Mouse (Mus musculus) lung, postnatal 25 days (tissue): ENCODE measurements around the gene S100a11.
"Not testable (repeated sequence)": the region's sequence is repeated elsewhere in the genome, so short reads cannot be mapped to it uniquely, and the experiment has no call there.

ENCODE experiments used
- DNase-seq: peaks from one replicate; pipeline ENCODE4 v3.0.0; 2022; ENCODE audit warnings: low spot score

S100a11 gene

DNA sequence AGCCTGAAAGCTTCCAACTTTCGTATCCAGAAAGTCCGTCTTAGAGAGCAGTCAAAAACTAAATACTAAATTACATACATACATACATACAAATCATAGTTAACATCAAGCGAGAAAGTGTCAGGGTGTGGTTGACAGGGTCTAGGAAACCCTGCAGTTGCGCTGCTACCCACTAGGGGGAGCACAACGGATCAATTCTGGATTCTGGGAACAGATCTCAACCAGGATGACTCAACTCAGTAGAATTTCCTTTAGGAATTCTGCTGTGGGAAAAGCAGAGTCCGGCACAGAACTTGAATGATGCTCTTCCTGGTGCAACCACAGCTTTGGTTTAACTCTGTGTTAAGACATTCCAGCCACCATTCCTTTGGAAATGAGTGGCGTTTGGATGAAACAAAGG, 2.3 kb downstream of the S100a11 start:
- peak; percentile 77 for DNase-seq

DNA sequence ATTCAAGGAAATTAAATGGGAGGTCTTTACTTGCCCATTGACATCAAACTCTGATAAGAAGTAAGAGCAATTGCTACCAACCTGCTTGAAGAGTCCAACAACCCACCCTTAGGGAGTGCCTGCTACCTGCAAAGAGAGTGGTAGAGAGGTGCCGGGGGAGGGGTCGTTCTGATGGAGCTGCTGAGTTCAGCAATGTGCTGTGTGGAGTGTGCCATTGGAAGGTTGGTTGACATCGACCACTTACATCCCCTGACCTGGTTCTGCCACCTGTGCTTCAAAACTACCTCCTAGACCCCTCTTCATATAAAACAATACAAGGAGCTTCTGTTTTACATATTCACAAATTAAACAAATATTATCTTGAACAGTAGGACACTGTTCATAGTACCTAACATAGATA, 7.0 kb downstream of the S100a11 start:
- DNase-seq, result no peak

DNA sequence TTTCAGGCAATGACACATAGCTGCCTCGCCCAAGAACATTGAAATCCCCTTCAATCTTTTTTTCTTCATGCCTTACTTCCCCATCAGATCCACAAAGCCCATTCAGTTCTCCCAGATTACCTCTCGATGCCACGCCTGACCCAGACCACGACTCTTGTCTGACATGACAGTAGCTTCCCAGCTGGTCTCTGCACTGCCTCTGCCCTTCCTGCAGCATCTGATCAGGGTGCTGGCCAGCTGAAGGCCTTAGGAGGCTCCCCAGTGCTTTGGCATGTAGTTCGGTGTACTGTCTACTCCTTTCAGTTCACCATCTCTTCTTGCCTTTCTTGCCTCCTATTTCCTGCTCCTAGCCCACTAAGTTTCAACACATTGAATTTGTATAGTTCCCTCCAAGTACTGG, 8.5 kb downstream of the S100a11 start:
- no peak for DNase-seq

DNA sequence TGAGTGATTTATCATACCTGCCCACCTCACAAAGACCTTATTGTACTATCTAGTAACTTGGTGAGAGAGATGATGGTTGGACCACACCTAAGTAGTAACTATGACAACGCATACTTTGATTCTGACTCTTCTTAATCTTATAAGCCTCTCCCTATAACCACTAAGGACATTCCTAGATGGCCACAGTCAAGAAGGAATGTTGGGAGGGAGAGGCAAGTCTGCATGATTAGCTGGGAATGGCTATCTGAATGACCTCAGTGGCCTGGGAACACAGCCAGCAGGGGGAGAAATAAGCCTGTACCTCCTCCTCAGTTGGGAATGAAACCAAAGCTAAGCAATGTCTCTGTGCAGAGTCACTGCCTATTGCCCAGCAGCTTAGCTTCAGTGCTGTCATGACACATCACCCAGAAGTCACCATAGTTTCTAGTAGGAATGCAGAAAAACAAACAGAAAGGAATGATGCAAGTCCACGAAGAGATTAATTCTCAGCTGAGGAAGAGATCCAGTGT, 16.8 kb downstream of the S100a11 start:
- DNase-seq, result no peak

DNA sequence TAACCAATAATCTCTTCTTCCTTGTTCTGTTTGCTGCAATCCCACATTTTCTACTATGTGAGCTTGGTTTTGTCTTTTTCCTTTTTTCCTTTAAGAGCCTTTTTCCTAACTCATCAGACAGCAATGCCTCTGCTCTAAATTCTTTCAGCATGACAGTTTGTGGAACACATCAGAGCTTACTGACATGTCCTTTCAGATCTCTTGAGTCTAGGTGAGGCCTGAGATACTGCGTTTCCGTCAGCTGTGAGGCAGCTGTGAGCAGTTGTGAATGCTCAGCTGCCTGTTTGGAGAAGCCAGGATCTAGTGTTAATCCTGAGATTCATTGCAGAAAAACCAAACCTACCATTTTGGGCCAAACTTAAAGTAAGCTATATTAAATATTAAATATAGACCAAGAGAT, 18.2 kb downstream of the S100a11 start:
- DNase-seq, result no peak

DNA sequence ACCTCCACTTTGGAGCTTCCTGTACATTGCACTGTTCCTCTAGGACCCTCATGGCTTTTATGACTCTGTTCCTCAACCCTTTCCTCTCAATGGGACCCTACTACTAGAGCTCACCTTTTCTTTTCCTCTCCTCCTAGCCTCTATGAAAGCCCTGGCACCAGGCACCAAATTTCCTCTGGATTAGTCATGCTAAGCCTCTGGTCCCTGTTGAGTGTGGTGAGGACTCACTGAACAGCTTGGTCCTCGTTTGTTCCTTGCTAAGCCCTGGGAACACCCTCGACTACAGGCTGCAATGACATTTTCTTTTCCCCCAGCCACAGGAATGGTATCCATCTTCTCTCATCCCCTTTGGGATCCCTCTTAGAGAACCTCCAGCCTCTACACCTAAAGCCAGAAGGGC, 21.2 kb downstream of the S100a11 start:
- DNase-seq, result no peak

DNA sequence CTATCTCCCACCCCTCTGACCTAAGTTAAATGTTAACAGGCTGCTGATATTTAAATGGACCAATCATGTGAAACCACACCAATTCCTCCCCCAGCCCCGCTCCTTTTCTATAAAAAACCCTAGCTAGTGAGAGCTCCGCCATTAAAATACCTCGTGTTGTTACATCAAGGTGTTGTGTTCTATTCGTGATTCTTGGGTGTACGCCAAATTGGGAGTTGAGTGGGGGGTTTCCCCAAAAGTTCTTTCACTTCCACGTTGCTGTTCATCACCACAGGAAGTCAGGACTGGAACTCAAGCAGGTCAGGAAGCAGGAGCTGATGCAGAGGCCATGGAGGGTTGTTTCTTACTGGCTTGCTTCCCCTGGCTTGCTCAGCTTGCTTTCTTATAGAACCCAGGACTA, 23.9 kb downstream of the S100a11 start:
- DNase-seq, result not testable (repeated sequence)

DNA sequence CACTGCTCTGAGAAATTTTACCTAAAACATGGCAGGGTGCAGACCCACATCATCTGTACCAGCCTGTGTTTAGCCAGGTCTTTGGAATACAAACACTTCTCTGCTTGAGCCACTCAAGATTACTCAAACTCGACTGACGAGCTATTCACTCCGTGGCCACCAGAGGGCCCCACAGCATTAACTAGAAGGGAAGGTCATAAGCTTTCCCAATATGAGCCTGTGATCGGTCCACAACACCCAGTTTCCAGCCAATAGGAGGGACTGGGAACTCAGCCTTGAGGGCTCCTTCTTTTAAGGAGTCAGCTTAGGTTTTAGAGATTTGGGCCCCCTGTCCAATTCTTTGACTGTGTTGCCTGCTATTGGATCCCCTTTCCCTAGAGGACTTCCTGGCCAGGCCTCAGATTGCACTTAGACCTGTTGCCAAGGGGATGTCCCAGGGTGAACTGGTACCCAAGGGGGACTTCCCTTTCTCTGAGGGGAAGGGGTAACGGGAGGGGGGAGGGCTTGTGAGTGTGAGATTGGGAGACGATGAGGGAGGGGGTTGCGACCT, 26.9 kb downstream of the S100a11 start:
- DNase-seq, result peak; percentile 89

DNA sequence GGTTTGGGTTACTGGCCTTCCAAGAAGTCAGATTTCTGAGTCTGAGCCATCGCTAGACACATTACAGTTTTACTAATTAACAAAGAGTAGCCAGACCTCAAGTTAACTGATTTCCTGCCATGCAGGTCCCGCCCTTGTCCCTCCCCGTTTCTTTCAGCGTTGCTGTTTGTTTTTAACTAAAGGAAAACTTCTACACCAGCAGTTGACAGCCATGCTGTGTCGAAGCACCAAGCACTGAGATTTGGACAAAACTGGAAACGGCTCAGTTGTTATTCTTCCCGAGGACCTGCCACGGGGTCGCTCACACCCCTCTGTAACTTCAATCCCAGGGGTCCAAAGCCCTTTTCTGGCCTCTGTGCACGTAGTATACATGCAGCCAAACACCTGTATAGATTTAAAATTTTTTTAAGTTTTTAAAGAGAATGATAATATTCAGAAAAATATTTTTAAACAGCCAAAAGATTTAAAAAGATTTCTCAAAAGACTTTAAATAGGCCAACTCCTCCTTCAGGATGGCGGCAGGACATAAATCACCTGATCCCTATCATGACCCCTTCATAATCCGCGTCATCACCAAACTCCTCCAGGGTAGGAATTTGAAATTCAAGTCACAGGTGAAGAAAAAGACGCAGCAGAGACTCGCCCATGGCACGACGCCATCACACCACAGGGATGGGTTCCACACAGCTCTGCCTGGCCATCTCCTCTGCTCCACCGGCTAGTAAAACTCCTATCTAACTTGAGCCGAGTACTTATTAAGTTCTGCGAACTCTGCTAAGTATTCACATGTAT, 27.7 kb downstream of the S100a11 start:
- DNase-seq, result no peak

DNA sequence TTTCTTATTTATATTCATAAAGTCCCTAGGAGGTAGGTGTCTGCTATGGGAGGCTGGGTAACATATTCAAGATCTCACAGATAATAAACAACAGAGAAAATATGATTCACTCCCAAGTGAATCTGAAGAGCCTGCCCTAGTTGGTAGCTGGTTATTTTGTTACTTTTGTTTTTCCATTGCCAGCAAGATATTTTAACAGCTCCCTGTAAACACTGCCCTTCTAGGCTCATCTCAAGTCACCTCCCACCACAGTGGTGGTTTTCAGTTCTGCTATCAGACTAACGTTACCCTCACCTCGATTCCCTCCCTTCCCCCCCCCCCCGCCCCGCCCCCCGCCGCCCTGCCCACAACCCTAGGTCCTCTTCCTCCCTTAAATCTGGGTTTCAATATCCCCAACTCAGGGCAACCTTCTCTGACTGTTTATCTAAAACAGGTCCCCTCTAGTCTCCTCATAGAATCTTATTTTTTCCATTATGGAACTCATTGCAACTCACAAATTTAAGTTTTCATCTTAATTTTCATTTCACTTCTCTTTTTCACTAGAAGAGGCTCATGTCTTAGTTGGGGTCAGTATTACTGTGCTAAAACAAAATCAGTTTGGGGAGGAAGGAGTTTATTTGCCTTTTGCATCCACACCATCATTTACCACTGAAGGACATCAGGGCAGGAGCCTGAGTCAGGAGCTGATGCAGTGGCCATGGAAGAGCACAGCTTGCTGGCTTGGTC, 28.4 kb downstream of the S100a11 start:
- DNase-seq, result no peak

DNA sequence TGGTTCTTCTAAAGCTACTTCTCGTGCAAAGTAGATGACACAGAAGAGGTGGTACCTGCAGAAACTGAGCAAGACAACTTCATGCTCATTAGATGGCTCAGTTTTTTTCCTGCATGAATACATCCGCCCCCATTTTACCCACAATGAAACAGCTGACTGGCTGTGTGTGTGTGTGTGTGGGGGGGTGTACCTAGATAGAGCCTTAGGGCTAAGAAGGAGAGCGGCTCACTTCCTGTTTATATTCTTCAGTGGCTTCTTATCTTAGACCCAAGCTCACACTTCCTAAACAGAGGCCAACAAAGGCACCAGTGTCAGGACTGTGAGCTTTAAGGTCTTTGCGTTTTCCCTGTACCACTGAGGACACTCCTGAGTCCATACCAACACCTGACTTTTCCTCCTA, 29.7 kb downstream of the S100a11 start:
- peak; percentile 68 for DNase-seq

DNA sequence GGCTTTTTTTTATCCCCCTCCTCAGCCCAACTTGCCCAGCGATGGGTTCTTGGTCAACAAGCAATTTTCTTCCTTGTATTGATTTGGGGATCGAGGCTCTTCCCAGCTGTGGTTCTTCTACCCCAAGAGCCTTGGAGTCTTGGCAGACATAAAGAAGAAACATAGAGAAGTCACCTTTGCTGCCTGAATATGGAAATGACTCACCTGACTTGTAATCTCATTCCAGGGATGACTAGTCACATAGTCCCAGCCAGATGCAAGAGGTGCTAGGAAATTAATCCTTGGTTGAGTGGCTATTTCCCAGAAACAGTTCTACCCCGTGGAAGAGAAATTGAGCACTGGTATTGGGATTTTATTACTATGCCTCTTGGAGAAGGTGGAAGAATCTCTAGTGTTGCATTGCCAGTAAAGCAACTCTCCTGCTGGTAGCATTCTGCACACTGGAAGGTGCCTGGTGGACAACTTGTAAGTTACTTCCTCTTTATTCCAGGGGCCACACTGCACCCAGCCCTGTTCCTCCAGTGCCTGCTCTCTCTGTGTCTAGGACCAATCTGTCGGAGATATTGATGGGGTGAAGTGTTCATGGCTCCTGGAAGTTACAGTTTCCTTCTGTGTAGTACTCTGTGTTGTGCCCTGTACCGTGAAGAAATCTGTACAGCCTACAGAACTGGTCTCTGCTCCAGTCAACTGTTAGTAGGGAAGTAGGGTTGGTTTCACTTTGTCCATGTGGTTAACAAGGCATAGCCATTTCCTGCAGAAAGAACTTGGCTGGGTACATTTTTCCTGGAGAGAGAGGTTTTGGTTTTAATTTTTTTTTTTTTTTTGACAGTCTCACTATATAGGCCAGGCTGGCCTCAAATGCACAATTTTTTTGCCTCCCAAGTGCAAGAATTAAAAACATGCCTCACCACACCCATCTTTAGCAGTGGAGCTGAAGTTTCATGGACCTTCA, 31.9 kb downstream of the S100a11 start:
- no peak for DNase-seq

DNA sequence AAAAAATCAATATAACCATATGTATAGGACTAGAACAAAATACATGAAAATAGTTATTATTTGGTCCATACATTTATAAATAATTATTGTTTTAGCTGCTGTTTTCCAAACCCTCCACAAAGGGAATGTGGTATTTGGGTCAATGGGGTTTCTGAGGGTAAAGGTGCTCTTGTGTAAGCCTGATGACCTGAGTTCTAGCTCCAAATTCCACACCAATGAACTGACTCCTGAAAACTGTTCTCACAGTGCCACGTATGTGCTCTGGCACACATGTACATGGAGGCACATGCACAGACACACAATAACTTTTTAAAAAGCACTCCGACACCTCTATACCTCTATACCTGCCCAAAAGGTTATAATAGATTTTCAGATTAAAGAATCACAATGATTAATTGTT, 33.0 kb downstream of the S100a11 start:
- no peak for DNase-seq

DNA sequence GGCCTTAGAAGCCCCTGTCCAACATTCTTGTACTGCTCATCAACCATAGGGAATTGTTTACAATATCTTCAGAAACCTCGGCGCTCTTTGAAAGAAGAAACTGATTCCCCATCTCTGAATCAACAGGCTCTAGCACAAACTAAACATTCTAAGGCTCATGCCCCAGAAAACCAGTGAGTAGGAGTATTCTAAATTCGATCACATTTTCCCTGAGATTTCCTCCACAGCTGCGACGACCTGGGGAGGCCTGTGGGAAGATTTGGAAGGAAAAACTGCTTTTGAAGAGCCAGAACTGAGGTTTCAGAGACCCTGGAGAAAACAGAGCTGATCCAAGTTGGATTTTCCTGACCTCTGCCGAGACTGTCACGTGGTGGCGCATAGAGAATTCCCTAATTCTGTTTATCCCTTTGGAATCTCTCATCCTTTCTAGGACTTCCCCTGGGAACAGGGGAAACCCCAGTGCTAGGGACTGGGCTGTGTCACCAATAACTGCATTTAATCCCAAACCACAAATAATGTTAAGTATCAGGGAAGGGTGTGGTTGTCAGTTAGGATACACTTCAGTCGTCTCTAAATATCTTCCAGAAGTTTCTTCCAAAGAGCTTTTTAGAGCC, 33.6 kb downstream of the S100a11 start:
- DNase-seq, result no peak

DNA sequence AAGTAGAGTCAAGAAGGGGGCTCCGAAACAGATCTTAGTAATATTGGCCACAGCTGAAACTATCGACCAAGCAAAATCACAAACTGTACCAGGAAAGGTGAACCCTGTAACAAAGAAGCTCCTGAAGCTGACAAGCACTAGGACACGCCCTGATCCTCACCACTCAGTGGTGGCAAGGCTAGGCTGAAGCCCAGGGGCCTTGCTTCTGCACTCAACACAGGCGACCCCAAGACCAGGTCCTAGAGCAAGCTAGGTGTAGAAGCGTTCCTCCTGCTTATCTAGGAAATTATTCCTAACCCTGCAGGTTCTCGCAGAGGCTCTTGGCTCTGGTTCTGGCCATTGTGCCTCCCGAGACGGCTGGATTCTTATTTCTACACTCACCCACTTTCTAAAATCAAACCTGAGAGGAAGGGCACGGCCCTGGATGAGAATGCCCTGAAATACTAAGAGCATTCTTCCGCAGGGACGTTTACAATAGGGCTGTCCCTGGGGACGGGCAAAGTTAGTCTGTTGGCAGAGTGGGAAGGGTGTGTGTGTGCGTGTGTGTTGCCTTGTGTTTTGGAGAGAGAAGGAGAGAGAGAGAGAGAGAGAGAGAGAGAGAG, 34.2 kb downstream of the S100a11 start:
- no peak for DNase-seq

DNA sequence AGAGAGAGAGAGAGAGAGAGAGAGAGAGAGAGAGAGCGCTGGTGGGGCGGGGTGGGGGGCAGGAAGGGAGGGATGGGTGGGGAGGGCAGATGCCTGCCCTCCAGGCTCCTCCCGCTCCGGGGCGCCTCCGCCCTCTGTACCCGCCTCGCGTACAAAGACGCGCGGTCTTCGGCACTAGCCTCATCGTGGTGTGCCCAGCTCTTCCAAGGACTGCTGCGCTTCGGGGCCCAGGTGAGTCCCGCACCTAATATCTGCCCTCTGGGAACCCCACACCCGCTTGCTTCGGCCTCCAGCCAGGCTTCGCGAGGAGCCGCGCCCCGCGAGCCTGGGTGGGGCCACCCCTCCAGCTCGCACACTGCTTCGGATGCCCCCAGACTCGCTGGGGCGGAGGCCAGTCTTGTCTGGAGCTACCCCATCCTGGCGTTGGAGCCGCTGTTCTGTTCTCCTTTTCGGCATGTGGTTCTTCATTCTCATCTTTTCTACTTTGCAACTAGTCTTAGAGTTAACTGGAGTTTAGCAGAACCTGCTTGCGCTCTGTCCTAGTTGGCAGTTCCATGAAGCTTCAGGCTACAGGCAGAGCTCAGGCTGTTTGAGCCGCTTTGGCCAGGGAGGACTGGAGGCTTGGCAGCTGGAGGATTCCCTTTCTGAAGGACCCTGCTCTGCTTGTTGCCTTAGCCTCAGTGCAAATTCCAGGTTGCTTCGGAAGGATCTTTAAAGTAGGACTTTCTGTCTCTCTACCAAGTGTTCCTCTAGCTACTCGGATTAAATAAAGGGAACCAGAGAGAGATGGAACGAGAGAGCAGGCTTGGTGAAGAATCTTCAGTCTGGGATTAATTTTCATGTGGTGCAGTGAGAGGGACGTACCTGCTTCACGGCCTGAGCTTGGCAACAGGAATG, 34.9 kb downstream of the S100a11 start, which contains the start of gene S100a10:
TSS of gene S100a10 (plus strand) at position 100 of the 897 bp plus-strand sequence.
- DNase-seq, result peak; percentile 85

DNA sequence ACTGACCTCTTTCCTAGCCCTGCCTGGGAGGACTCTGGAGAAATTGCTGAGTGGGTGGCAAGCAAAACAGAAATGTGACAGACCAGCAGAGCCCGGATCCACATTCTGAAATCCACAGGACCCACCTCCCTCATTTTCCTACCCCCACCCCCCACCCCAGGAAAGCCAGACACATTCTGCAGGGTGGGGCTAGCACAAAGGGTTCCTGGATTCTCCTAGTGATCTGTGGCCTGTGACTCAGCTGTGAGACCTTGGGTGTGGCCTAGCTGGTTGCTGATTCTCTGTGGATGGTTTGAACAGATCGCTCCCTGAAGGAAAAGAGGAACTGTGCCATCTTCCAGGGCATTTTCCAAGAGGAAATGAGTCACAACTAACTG, 35.6 kb downstream of the S100a11 start:
- peak; percentile 80 for DNase-seq

DNA sequence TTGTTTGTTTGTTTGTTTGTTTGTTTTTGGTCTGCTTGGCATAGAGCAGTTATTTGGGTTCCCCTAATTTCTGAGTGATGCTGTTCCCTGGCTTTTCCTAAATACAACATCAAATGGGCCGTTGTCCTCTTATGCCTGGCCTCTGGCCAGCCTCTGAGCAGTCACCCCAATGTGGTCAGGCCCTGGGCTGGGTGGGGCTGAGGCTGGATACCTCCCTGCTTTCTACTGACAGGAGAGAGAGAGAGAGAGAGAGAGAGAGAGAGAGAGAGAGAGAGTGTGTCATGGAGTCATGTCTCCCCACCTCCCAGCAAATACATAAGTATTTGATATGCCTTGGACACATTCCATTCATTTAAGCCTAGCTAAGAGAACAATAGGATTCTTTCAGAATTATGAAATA, 36.3 kb downstream of the S100a11 start:
- no peak for DNase-seq

DNA sequence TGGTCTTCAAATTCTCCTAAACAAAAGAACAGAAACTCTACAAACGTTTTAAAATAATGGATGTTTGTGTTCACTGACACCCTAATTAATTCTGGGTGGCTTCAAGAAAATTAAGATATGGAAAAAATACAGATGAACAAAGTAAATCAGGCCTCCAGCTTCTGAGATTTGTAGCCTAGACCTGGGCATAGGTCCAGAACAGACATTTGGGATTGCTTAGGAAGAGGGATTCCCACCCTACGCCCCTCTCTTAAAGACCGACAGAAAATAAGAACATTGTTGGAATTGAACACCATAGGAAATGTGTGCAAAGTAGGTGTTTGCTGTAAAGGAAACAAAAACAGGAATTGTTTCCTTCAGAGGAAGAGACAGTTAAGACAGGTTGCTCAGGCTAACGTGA, 37.2 kb downstream of the S100a11 start:
- DNase-seq, result no peak

DNA sequence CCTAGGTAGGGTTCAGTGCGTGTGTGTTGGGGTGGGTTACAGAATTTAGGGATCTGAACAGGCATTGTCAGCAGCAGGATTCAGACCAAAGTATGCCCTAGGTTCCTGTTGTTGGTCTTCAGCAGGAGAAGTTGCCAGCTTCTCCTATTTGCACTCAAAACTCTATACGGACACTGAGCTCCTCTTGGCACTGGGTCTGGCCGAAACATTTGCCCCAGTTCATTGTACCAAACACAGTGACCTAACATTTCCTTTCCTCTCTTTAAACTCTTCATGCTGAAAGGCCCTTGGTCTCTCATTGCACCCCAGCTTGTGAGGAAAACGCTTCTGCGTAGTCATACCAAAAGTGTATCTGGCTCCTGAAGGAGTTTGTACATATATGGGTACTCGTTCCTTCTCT, 39.7 kb downstream of the S100a11 start:
- DNase-seq, result no peak
